Mouse (Mus musculus): ENCODE results near the gene Kcnab1.

DNA sequence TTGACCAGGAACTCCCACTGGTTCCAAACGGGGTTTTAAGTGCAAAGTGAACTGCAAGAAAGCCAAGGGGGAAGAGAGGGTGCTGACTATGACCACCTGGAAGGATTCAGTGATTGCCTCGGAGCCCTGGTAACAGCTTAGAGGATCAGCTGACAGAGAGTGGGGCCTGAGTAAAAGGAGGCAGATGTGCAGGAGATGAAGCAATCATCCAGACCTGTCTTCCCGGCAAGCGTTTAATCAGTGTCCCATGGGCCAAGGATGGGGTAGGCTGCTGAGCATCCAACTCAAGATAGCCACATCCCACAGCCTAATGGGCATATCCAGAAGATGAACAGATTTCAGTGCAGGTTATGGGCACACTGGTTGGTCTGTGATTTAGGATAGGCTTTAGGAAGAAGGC is 258.8 kb downstream of the Kcnab1 start:
- TF ChIP-seq CTCF (IDR thresholded peaks at IDR 0.05; ENCODE audit: low read depth) (no peak), EP300 (IDR thresholded peaks at IDR 0.05; ENCODE audit: low read depth) (no peak)
